Mouse (Mus musculus) ES-E14 (cell line): ENCODE data around the gene Nr1h3.

Experiments
- CHD2 ChIP-seq: IDR thresholded peaks from 2 replicates; pipeline ENCODE4 v1.6.1; 2014; ENCODE audit warnings: mild to moderate bottlenecking, low read depth, low read length, inconsistent platforms
- HCFC1 ChIP-seq: IDR thresholded peaks from 2 replicates; pipeline ENCODE4 v1.6.1; 2012; ENCODE audit warnings: low read length, inconsistent platforms, borderline replicate concordance; ENCODE audit not compliant: insufficient read depth
- MAFK ChIP-seq: IDR thresholded peaks from 2 replicates; pipeline ENCODE4 v1.6.1; 2014; ENCODE audit warnings: mild to moderate bottlenecking, low read depth, low read length, inconsistent platforms; ENCODE audit not compliant: insufficient read depth
- ZNF384 ChIP-seq: IDR thresholded peaks from 2 replicates; pipeline ENCODE4 v1.6.1; 2012; ENCODE audit warnings: low read depth, low read length, inconsistent platforms

- TF ChIP-seq CHD2 (no peak), MAFK (no peak), HCFC1 (no peak; the same call in 1 of the 2 replicates), ZNF384 (no peak)
Measured at GRCm38 (mm10) chr2:91236601-91237510, 34.2 kb upstream of the Nr1h3 start, which contains the start of gene Ddb2.
